Mouse (Mus musculus) ovary, adult 2 months (tissue): ENCODE data around the gene Gm20873. TPM values are rescaled to one million over a fixed set of nuclear protein-coding genes. Genes with fewer than 3 reads are reported as not detected.

ENCODE experiments used
- polyA plus RNA-seq: library from polyadenylated mRNA; depleted of rRNA; stranded (reverse); fragments of >200 nt; gene quantifications from 2 replicates; pipeline ENCODE4 v1.2.3, GENCODE M21; 2012; rRNA removed

Gene Gm20873
- polyA plus RNA-seq: not detected in 2 replicates

DNA sequence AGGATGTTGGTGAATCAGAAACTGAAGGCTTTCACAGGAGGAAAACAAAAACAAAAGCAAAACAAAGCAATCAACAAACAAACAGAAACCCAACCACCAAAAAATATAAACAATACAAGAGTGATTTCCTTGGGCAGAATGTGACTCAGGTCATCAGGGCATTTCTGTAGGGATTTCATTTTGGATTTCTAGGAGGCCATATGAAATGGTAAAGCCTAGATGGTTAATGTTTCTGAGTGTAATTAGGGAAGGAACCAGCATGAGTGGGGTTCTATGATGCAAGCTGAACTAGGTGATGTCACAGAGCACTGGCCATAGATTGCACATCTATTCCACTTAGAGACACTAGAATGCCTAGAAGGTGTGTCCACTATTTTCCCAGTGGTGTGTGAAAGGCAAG lies at the start of gene Gm20873:
TSS of gene Gm20873 (plus strand) at position 301 of the 400 bp plus-strand sequence.

DNA sequence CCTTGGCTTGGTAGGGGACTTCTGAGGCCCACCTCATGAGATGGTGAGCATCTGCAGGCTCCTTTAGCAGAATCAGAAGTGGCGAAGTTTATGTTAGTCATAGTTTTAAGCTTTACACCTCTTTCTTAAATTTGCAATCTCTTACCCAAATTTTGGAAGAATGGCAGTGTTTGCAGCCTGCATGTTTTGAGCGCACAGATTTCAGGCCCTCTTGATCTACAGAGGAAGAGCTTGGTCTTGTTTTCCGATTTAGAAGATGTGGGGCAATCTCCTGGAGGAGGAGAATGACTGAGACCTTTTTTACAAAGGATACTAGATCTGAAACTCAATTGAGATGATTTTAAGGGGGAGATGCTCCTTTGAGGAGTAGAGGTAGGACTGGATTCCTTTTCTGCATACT lies 29.0 kb upstream of the Gm20873 start, which contains the start of gene Gm21746:
TSS of gene Gm21746 (minus strand) at position 101 of the 400 bp plus-strand sequence.

Other genes with a start within 250 kb of the Gm20873 start
- not detected in 2 replicates for gene Gm21746, start 29.1 kb upstream of the Gm20873 start, polyA plus RNA-seq